Comparison of ENCODE assay signal across 35 mouse cellular contexts in genomic region chr16:17851860-17852259, GRCm38 (mm10). TPM values are rescaled to one million over a fixed set of nuclear protein-coding genes. Genes with fewer than 3 reads are reported as not detected.
DNase-seq lines count a peak whose midpoint lies in the region; ATAC-seq lines count a peak whose summit lies in the region.
"Had no signal": no experiment of that assay in that cellular context is flagged by ENCODE, and none has a peak within 500 bp of the region (broad histone marks: within the 10 kb centered on the region; RNA-seq: fewer than 3 reads in every experiment).

No protein-coding gene starts in this region.

- ATAC-seq in frontal cortex, adult (ENCODE audit: low TSS enrichment), result peak; percentile 50; the same call in 1 of the 2 replicates
- ATAC-seq: activated CD4-positive, CD25-positive, alpha-beta regulatory T cell, adult 4 months; forebrain, embryonic 13.5 days; intestine, embryonic 15.5 days; midbrain, embryonic 15.5 days had no signal

- DNase-seq in frontal cortex, adult 2 months (ENCODE audit: extremely low spot score in 1 of 2, low spot score in 1 of 2), result no peak
- DNase-seq in left cerebral cortex, postnatal 4 days, result peak; percentile 77
- no peak for DNase-seq in left cerebral cortex, postnatal 10 days (ENCODE audit: extremely low spot score in 1 of 2, low spot score in 2 of 2)
- peak; percentile 86 for DNase-seq in cerebellum, adult 8-10 months
- peak; percentile 91 for DNase-seq in cerebellum, postnatal 25 days
- DNase-seq in heart, postnatal 14 days, result no peak
- DNase-seq in lung, adult 18-20 months, result no peak
- DNase-seq: adrenal gland, adult 2 months; adrenal gland, postnatal 36 days; gastrocnemius, postnatal 36 days; heart, adult 18-20 months; kidney, adult 2 months; kidney, postnatal 36 days; liver, embryonic 13.5 days; lung, adult 2 months; lung, postnatal 10 days; right cerebral cortex, adult 18-20 months; right cerebral cortex, postnatal 4 days had no signal

- intact Hi-C loops in left cerebral cortex, postnatal 4 days (cut with DNase I), result no loop called here
- intact Hi-C loops in left cerebral cortex, postnatal 10 days (cut with DNase I), result no loop called here
- intact Hi-C loops in heart, postnatal 14 days (cut with DNase I), result no loop called here

RNA-seq across cellular contexts. Expression of gene Car15, which starts 13.7 kb away (rescaled TPM):
- polyA plus RNA-seq in frontal cortex, adult 2 months (2012; rRNA removed), result 16.3 and 19.9 TPM in 2 replicates
- total RNA-seq in left cerebral cortex, postnatal 4 days (2021), result 1 to 10 TPM; 6.8 to 7.1 TPM
- total RNA-seq in left cerebral cortex, postnatal 10 days (2021), result 1 to 10 TPM; 8.2 to 8.4 TPM
- 1 to 10 TPM; 1.5 to 2.5 TPM for total RNA-seq in heart, postnatal 14 days (2021)

RNA-seq across cellular contexts. Expression of gene B830017H08Rik, which starts 18.9 kb away (rescaled TPM):
- 4.0 and 4.1 TPM in 2 replicates for polyA plus RNA-seq in frontal cortex, adult 2 months (2012; rRNA removed)
- 1 to 10 TPM; 3.9 to 4.3 TPM for total RNA-seq in left cerebral cortex, postnatal 4 days (2021)
- total RNA-seq in left cerebral cortex, postnatal 10 days (2021), result 1 to 10 TPM; 4.9 to 5.1 TPM
- total RNA-seq in heart, postnatal 14 days (2021), result not detected
- total RNA-seq: adrenal gland, adult 2 months; adrenal gland, postnatal 36 days; ES-E14; gastrocnemius, adult 18-20 months; gastrocnemius, postnatal 36 days; heart, adult 18-20 months had no signal
- polyA plus RNA-seq: activated CD4-positive, CD25-positive, alpha-beta regulatory T cell, adult 4 months; adrenal gland, adult 2 months; C2C12; embryonic facial prominence, embryonic 11.5 days; heart, embryonic 12.5 days; heart, postnatal 0 days; intestine, embryonic 15.5 days; liver, embryonic 13.5 days; stomach, embryonic 15.5 days had no signal

RNA-seq across cellular contexts. Expression of gene Gm20518, which starts 39.6 kb away (rescaled TPM):
- polyA plus RNA-seq in frontal cortex, adult 2 months (2012; rRNA removed), result 2.3 and 2.7 TPM in 2 replicates
- total RNA-seq in left cerebral cortex, postnatal 4 days (2021), result 1 to 10 TPM in 1 of 2 experiments, under 1 TPM in 1; 0.77 to 1.2 TPM
- 1 to 10 TPM in 1 of 2 experiments, under 1 TPM in 1; 0.81 to 1.4 TPM for total RNA-seq in left cerebral cortex, postnatal 10 days (2021)
- under 1 TPM in 1 of 2 experiments, not detected in 1; 0.20 TPM for total RNA-seq in heart, postnatal 14 days (2021)

RNA-seq across cellular contexts. Expression of gene Tssk1, which starts 42.2 kb away (rescaled TPM):
- 0.04 and 0.08 TPM in 2 replicates for polyA plus RNA-seq in frontal cortex, adult 2 months (2012; rRNA removed)
- total RNA-seq in left cerebral cortex, postnatal 4 days (2021), result not detected
- total RNA-seq in left cerebral cortex, postnatal 10 days (2021), result not detected
- under 1 TPM in 1 of 2 experiments, not detected in 1; 0.10 TPM for total RNA-seq in heart, postnatal 14 days (2021)
- total RNA-seq: adrenal gland, adult 2 months; CH12.LX; ES-E14; left cerebral cortex, adult 18-20 months had no signal
- polyA plus RNA-seq: activated CD4-positive, CD25-positive, alpha-beta regulatory T cell, adult 4 months; embryonic facial prominence, embryonic 11.5 days; hindbrain, embryonic 10.5 days; intestine, embryonic 15.5 days; kidney, embryonic 16.5 days; limb, embryonic 15.5 days; liver, embryonic 13.5 days; midbrain, embryonic 15.5 days; stomach, embryonic 15.5 days had no signal

RNA-seq across cellular contexts. Expression of gene Dgcr2, which starts 46.5 kb away (rescaled TPM):
- 87.2 and 95.4 TPM in 2 replicates for polyA plus RNA-seq in frontal cortex, adult 2 months (2012; rRNA removed)
- 100 to 1,000 TPM; 116 to 123 TPM for total RNA-seq in left cerebral cortex, postnatal 4 days (2021)
- 100 to 1,000 TPM; 106 to 107 TPM for total RNA-seq in left cerebral cortex, postnatal 10 days (2021)
- 10 to 100 TPM; 50.9 to 52.3 TPM for total RNA-seq in heart, postnatal 14 days (2021)

Comparison
In these comparisons a context has a peak if more than half of its experiments do, and no peak if none do; other contexts are left out.
1. DNase-seq: peak in left cerebral cortex, postnatal 4 days (single experiment), cerebellum, adult 8-10 months (single experiment) and cerebellum, postnatal 25 days (2 of 2); none in frontal cortex, adult 2 months (0 of 2), left cerebral cortex, postnatal 10 days (0 of 2), heart, postnatal 14 days (0 of 2) and lung, adult 18-20 months (0 of 2).
2. RNA of gene B830017H08Rik, which starts 18.9 kb away (total RNA-seq): 4.9 to 5.1 TPM in left cerebral cortex, postnatal 10 days and 3.9 to 4.3 TPM in left cerebral cortex, postnatal 4 days; not detected in heart, postnatal 14 days; every median in the first group is over 4 times any median in the second.